Mouse (Mus musculus): ENCODE measurements around the gene Zmym6. TPM values are rescaled to one million over a fixed set of nuclear protein-coding genes. Genes with fewer than 3 reads are reported as not detected.

Gene Zmym6
- polyA plus RNA-seq, 1 experiment from 2014 or later: 10.8 TPM

- Histone ChIP-seq H3K4me3 (ENCODE audit: low read length) (no peak overlapping the region), H3K9ac (ENCODE audit: low read length) (no peak overlapping the region), H3K36me3 (ENCODE audit: control insufficient read depth, insufficient read depth) (no peaks in the 10 kb centered on the region), H3K4me2 (ENCODE audit: low read depth, low read length) (no peak overlapping the region), H3K4me1 (ENCODE audit: control insufficient read depth, insufficient read depth, low read length) (no peaks in the 10 kb centered on the region), H3K27ac (ENCODE audit: low read length) (no peak overlapping the region), H3K9me3 (replicated peaks; ENCODE audit: control insufficient read depth, low read length) (no peaks in the 10 kb centered on the region), H3K27me3 (ENCODE audit: control insufficient read depth, insufficient read depth, low read length) (no peaks in the 10 kb centered on the region)
- ATAC-seq (replicated peaks; ENCODE audit: extremely low read depth, insufficient read depth, low FRiP score): no peak
- 78% methylated on average over 13 of the region's 13 CpGs for WGBS
These were observed 72.8 kb downstream of the Zmym6 start for GRCm38 (mm10) chr4:127150031-127150430.

GRCm38 (mm10) chr4:127153345-127153744 is 76.2 kb downstream of the Zmym6 start:
- H3K27ac ChIP-seq (ENCODE audit: low read length): no peak overlapping the region
- ATAC-seq (replicated peaks; ENCODE audit: extremely low read depth, insufficient read depth, low FRiP score): no peak
- H3K9ac ChIP-seq (ENCODE audit: low read length): no peak overlapping the region
- H3K27me3 ChIP-seq (ENCODE audit: control insufficient read depth, insufficient read depth, low read length): no peaks in the 10 kb centered on the region
- H3K4me2 ChIP-seq (ENCODE audit: low read depth, low read length): no peak overlapping the region
- no peaks in the 10 kb centered on the region for H3K36me3 ChIP-seq (ENCODE audit: control insufficient read depth, insufficient read depth)
- no peaks in the 10 kb centered on the region for H3K4me1 ChIP-seq (ENCODE audit: control insufficient read depth, insufficient read depth, low read length)
- no peaks in the 10 kb centered on the region; the same call in 1 of the 2 replicates for H3K9me3 ChIP-seq (replicated peaks; ENCODE audit: control insufficient read depth, low read length)
- WGBS: 40% methylated on average over 1 of the region's 1 CpGs
- no peak overlapping the region for H3K4me3 ChIP-seq (ENCODE audit: low read length)

GRCm38 (mm10) chr4:127155757-127156156 is 78.6 kb downstream of the Zmym6 start:
- H3K9ac ChIP-seq (ENCODE audit: low read length): no peak overlapping the region

GRCm38 (mm10) chr4:127157746-127158145 is 80.6 kb downstream of the Zmym6 start:
- WGBS: 81% methylated on average over 4 of the region's 4 CpGs
- Histone ChIP-seq H3K27ac (ENCODE audit: low read length) (no peak overlapping the region), H3K4me2 (ENCODE audit: low read depth, low read length) (no peak overlapping the region), H3K36me3 (ENCODE audit: control insufficient read depth, insufficient read depth) (no peaks in the 10 kb centered on the region), H3K9ac (ENCODE audit: low read length) (no peak overlapping the region), H3K9me3 (replicated peaks; ENCODE audit: control insufficient read depth, low read length) (no peaks in the 10 kb centered on the region; the same call in 1 of the 2 replicates), H3K27me3 (ENCODE audit: control insufficient read depth, insufficient read depth, low read length) (no peaks in the 10 kb centered on the region; the same call in 1 of the 2 replicates), H3K4me3 (ENCODE audit: low read length) (no peak overlapping the region), H3K4me1 (ENCODE audit: control insufficient read depth, insufficient read depth, low read length) (no peaks in the 10 kb centered on the region)
- no peak for ATAC-seq (replicated peaks; ENCODE audit: extremely low read depth, insufficient read depth, low FRiP score)

More at GRCm38 (mm10) chr4:127155757-127156156, 78.6 kb downstream of the Zmym6 start:
- no peak overlapping the region for H3K4me3 ChIP-seq (ENCODE audit: low read length)
- H3K4me1 ChIP-seq (ENCODE audit: control insufficient read depth, insufficient read depth, low read length): no peaks in the 10 kb centered on the region
- H3K36me3 ChIP-seq (ENCODE audit: control insufficient read depth, insufficient read depth): no peaks in the 10 kb centered on the region
- no peaks in the 10 kb centered on the region; the same call in 1 of the 2 replicates for H3K9me3 ChIP-seq (replicated peaks; ENCODE audit: control insufficient read depth, low read length)
- no peaks in the 10 kb centered on the region for H3K27me3 ChIP-seq (ENCODE audit: control insufficient read depth, insufficient read depth, low read length)
- ATAC-seq (replicated peaks; ENCODE audit: extremely low read depth, insufficient read depth, low FRiP score): no peak
- H3K27ac ChIP-seq (ENCODE audit: low read length): no peak overlapping the region
- H3K4me2 ChIP-seq (ENCODE audit: low read depth, low read length): no peak overlapping the region
- 60% methylated on average over 5 of the region's 5 CpGs for WGBS

- no peak overlapping the region for H3K4me3 ChIP-seq (ENCODE audit: low read length)
- H3K4me2 ChIP-seq (ENCODE audit: low read depth, low read length): no peak overlapping the region
- ATAC-seq (replicated peaks; ENCODE audit: extremely low read depth, insufficient read depth, low FRiP score): no peak
- H3K27me3 ChIP-seq (ENCODE audit: control insufficient read depth, insufficient read depth, low read length): peaks cover 21% of the 10 kb centered on the region
- H3K36me3 ChIP-seq (ENCODE audit: control insufficient read depth, insufficient read depth): no peaks in the 10 kb centered on the region
- WGBS: 63% methylated on average over 8 of the region's 8 CpGs
- peaks cover 8% of the 10 kb centered on the region for H3K4me1 ChIP-seq (ENCODE audit: control insufficient read depth, insufficient read depth, low read length)
- H3K27ac ChIP-seq (ENCODE audit: low read length): no peak overlapping the region
- no peak overlapping the region for H3K9ac ChIP-seq (ENCODE audit: low read length)
- 0 out of 2 replicates have a peak, but pooled peaks cover 4% of the 10 kb centered on the region for H3K9me3 ChIP-seq (replicated peaks; ENCODE audit: control insufficient read depth, low read length)
These were observed 86.7 kb downstream of the Zmym6 start for GRCm38 (mm10) chr4:127163926-127164325.

- Histone ChIP-seq H3K9me3 (replicated peaks; ENCODE audit: control insufficient read depth, low read length) (0 out of 2 replicates have a peak, but pooled peaks cover 4% of the 10 kb centered on the region), H3K4me1 (ENCODE audit: control insufficient read depth, insufficient read depth, low read length) (peaks cover 12% of the 10 kb centered on the region), H3K4me2 (ENCODE audit: low read depth, low read length) (no peak overlapping the region), H3K4me3 (ENCODE audit: low read length) (no peak overlapping the region), H3K27me3 (ENCODE audit: control insufficient read depth, insufficient read depth, low read length) (peaks cover 46% of the 10 kb centered on the region), H3K36me3 (ENCODE audit: control insufficient read depth, insufficient read depth) (no peaks in the 10 kb centered on the region), H3K27ac (ENCODE audit: low read length) (no peak overlapping the region), H3K9ac (ENCODE audit: low read length) (no peak overlapping the region)
- ATAC-seq (replicated peaks; ENCODE audit: extremely low read depth, insufficient read depth, low FRiP score): no peak
- WGBS: 75% methylated on average over 5 of the region's 5 CpGs
These were observed 89.9 kb downstream of the Zmym6 start for GRCm38 (mm10) chr4:127167096-127167495.

- no peak for ATAC-seq (replicated peaks; ENCODE audit: extremely low read depth, insufficient read depth, low FRiP score)
- Histone ChIP-seq H3K9ac (ENCODE audit: low read length) (no peak overlapping the region), H3K4me1 (ENCODE audit: control insufficient read depth, insufficient read depth, low read length) (peaks cover 12% of the 10 kb centered on the region), H3K36me3 (ENCODE audit: control insufficient read depth, insufficient read depth) (no peaks in the 10 kb centered on the region), H3K4me2 (ENCODE audit: low read depth, low read length) (peak overlapping the region; percentile 99), H3K4me3 (ENCODE audit: low read length) (peak overlapping the region; percentile 74; the same call in 1 of the 2 replicates), H3K27ac (ENCODE audit: low read length) (no peak overlapping the region), H3K9me3 (replicated peaks; ENCODE audit: control insufficient read depth, low read length) (0 out of 2 replicates have a peak, but pooled peaks cover 4% of the 10 kb centered on the region), H3K27me3 (ENCODE audit: control insufficient read depth, insufficient read depth, low read length) (peaks cover 53% of the 10 kb centered on the region)
- 17% methylated on average over 8 of the region's 8 CpGs for WGBS
These were observed 90.5 kb downstream of the Zmym6 start for GRCm38 (mm10) chr4:127167731-127168130.

GRCm38 (mm10) chr4:127168211-127168913 is 91.2 kb downstream of the Zmym6 start:
- Histone ChIP-seq H3K27me3 (ENCODE audit: control insufficient read depth, insufficient read depth, low read length) (peaks cover 58% of the 10 kb centered on the region), H3K36me3 (ENCODE audit: control insufficient read depth, insufficient read depth) (no peaks in the 10 kb centered on the region), H3K4me2 (ENCODE audit: low read depth, low read length) (peak overlapping the region; percentile 99), H3K9ac (ENCODE audit: low read length) (peak overlapping the region; percentile 69), H3K27ac (ENCODE audit: low read length) (no peak overlapping the region), H3K4me1 (ENCODE audit: control insufficient read depth, insufficient read depth, low read length) (peaks cover 12% of the 10 kb centered on the region), H3K9me3 (replicated peaks; ENCODE audit: control insufficient read depth, low read length) (0 out of 2 replicates have a peak, but pooled peaks cover 4% of the 10 kb centered on the region), H3K4me3 (ENCODE audit: low read length) (peak overlapping the region; percentile 74)
- under 1% methylated on average over 38 of the region's 39 CpGs for WGBS
- ATAC-seq (replicated peaks; ENCODE audit: extremely low read depth, insufficient read depth, low FRiP score): peak; percentile 59

- ATAC-seq (replicated peaks; ENCODE audit: extremely low read depth, insufficient read depth, low FRiP score): peak; percentile 60
- Histone ChIP-seq H3K27ac (ENCODE audit: low read length) (no peak within 1 kb of the TSS), H3K4me1 (ENCODE audit: control insufficient read depth, insufficient read depth, low read length) (peaks cover 12% of the 10 kb centered on the region), H3K9ac (ENCODE audit: low read length) (peak within 1 kb of the TSS; percentile 69), H3K4me2 (ENCODE audit: low read depth, low read length) (peak within 1 kb of the TSS; percentile 99), H3K9me3 (replicated peaks; ENCODE audit: control insufficient read depth, low read length) (0 out of 2 replicates have a peak, but pooled peaks cover 4% of the 10 kb centered on the region), H3K27me3 (ENCODE audit: control insufficient read depth, insufficient read depth, low read length) (peaks cover 57% of the 10 kb centered on the region), H3K4me3 (ENCODE audit: low read length) (peak within 1 kb of the TSS; percentile 74), H3K36me3 (ENCODE audit: control insufficient read depth, insufficient read depth) (no peaks in the 10 kb centered on the region)
- 0% methylated on average over 27 of the region's 67 CpGs for WGBS
These were observed 91.7 kb downstream of the Zmym6 start, which contains the start of gene Dlgap3 for GRCm38 (mm10) chr4:127168914-127169345. Gene Dlgap3 (plus strand): TSS chr4:127169204.
